Mouse (Mus musculus): ENCODE results near the gene Ahnak. TPM values are rescaled to one million over a fixed set of nuclear protein-coding genes. Genes with fewer than 3 reads are reported as not detected.

Gene Ahnak
- polyA plus RNA-seq, 1 experiment from 2014 or later: 15.1 TPM

GRCm38 (mm10) chr19:9055703-9056355 lies 66.7 kb downstream of the Ahnak start:
- no peak for DNase-seq (ENCODE audit: low spot score)
- no peak overlapping the region for H3K4me3 ChIP-seq
- H3K27me3 ChIP-seq (ENCODE audit: insufficient read depth, poor library complexity, severe bottlenecking): no peaks in the 10 kb centered on the region
- H3K4me1 ChIP-seq: peaks cover 14% of the 10 kb centered on the region
- H3K27ac ChIP-seq: no peak overlapping the region
- H3K36me3 ChIP-seq: no peaks in the 10 kb centered on the region
- 79% methylated on average over 4 of the region's 4 CpGs for WGBS
- no peaks in the 10 kb centered on the region for H3K9me3 ChIP-seq

- H3K36me3 ChIP-seq: no peaks in the 10 kb centered on the region
- peaks cover 17% of the 10 kb centered on the region for H3K4me1 ChIP-seq
- no peak for DNase-seq (ENCODE audit: low spot score)
- no peaks in the 10 kb centered on the region for H3K9me3 ChIP-seq
- no peaks in the 10 kb centered on the region for H3K27me3 ChIP-seq (ENCODE audit: insufficient read depth, poor library complexity, severe bottlenecking)
- no peak overlapping the region for H3K27ac ChIP-seq
- no peak overlapping the region for H3K4me3 ChIP-seq
Observed at GRCm38 (mm10) chr19:9057679-9058078, 68.6 kb downstream of the Ahnak start.

DNA sequence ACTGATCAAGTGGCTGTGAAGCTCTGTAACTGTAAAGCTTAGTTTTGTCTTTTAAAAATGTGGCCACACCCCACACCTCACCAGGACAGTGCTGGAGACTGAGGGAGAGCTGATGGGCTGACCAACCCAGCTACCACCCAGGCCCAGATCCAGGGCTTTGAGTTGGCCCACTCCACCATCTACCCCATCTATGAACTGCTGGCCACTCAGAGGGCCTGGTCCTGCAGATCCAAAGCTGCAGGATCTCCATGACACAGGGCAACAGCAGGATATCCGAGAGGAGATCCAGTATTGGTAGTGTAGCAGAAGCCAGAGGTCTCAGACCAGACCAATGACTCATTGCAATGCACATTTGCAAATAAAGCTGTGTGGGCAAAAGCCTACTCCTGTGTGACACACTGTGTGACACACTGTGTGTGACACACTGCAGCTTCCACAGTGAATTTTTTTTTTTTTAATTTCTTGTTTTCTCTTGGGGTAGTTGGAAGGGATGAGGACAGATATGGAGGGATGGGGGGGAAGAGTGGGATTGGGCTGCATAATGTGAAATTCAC lies 69.3 kb downstream of the Ahnak start:
- Histone ChIP-seq H3K27me3 (ENCODE audit: insufficient read depth, poor library complexity, severe bottlenecking) (no peaks in the 10 kb centered on the region), H3K27ac (no peak overlapping the region), H3K9me3 (no peaks in the 10 kb centered on the region), H3K4me3 (no peak overlapping the region), H3K36me3 (no peaks in the 10 kb centered on the region), H3K4me1 (peaks cover 10% of the 10 kb centered on the region)
- WGBS: 81% methylated on average over 1 of the region's 1 CpGs
- DNase-seq (ENCODE audit: low spot score): no peak

DNA sequence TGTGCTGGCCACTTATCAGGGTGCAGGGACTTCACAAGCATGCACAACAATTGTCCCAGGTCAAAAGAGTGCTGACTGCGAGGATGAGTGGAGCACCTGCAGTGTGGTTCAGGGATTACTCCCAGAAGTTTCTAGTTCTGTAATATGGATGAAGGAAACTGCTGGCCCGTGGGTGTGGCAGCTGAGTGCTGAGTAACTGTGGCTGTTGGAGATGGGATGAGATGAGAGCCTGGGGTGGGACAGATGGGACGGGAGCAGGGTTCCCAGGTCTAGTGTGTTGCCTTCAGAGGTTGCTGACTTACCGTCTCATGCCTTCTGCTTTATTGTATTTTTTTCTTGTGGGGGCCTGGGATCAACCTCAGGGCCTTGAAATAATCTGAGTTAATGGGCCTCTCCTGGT lies 69.9 kb downstream of the Ahnak start:
- 78% methylated on average over 4 of the region's 4 CpGs for WGBS

GRCm38 (mm10) chr19:9059391-9059790 lies 70.3 kb downstream of the Ahnak start:
- no peak for DNase-seq (ENCODE audit: low spot score)
- no peak overlapping the region for H3K4me3 ChIP-seq
- peaks cover 6% of the 10 kb centered on the region; the same call in 1 of the 2 replicates for H3K4me1 ChIP-seq
- H3K9me3 ChIP-seq: no peaks in the 10 kb centered on the region
- no peak overlapping the region for H3K27ac ChIP-seq
- no peaks in the 10 kb centered on the region for H3K27me3 ChIP-seq (ENCODE audit: insufficient read depth, poor library complexity, severe bottlenecking)
- H3K36me3 ChIP-seq: no peaks in the 10 kb centered on the region
- WGBS: 80% methylated on average over 7 of the region's 7 CpGs

More for the DNA sequence above, 69.9 kb downstream of the Ahnak start:
- Histone ChIP-seq H3K27ac (no peak overlapping the region), H3K9me3 (no peaks in the 10 kb centered on the region), H3K36me3 (no peaks in the 10 kb centered on the region), H3K4me1 (peaks cover 6% of the 10 kb centered on the region; the same call in 1 of the 2 replicates), H3K4me3 (no peak overlapping the region), H3K27me3 (ENCODE audit: insufficient read depth, poor library complexity, severe bottlenecking) (no peaks in the 10 kb centered on the region)
- DNase-seq (ENCODE audit: low spot score): no peak

DNA sequence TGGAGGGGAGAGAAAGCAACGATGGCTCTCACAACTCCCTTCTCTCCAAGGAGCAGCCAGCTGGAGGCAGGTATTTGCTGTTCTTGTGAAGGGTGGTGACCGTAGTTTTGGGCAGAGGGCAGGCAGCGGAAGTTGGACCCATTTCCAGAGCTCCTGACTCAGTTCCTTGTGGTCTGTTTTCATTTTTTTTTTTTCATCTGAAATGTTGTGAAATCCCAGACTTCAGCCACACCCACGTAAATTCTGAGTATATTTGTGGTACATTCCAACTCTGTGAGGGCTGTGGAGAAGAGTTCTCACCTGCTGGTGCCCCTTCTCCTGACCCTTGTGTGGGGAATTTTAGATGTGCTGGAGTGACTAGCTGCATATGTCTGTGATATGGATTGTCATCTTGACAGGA lies 71.0 kb downstream of the Ahnak start:
- Histone ChIP-seq H3K36me3 (no peaks in the 10 kb centered on the region), H3K4me1 (peaks cover 6% of the 10 kb centered on the region; the same call in 1 of the 2 replicates), H3K9me3 (no peaks in the 10 kb centered on the region), H3K27ac (no peak overlapping the region), H3K27me3 (ENCODE audit: insufficient read depth, poor library complexity, severe bottlenecking) (no peaks in the 10 kb centered on the region), H3K4me3 (no peak overlapping the region)
- 83% methylated on average over 4 of the region's 4 CpGs for WGBS
- no peak for DNase-seq (ENCODE audit: low spot score)

DNA sequence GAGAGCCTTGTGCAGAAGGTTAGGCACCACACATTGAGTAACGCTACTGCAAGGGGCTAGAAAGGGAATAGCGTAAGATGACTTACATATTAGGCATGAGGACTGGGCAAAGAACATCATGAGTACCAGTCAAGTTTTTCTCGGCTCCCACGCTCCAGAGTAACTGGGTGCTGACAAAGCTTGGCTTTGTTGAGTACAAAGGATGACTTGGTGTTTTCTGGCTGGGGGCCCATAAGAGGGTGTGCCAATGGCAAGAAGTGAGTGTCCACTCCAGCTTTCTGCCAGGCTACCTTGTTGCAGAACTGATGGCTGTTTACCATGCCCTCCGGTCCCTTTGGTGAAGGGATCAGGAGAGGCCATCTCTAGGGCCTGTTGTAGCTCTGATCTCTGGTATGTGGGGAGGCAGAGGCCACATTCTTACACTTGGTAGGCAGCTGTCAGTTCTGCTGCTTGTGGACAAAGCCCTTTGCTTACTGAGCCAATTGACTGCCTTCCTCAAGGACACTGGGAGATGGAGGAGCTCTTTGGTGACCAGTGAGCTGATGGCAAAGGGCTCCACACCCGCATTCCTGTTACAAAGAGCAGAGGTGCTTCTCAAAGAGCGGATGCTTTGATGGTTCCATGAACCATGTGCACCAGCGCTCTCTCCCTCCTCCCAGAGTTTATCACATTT lies 72.3 kb downstream of the Ahnak start:
- Histone ChIP-seq H3K27ac (no peak overlapping the region), H3K27me3 (ENCODE audit: insufficient read depth, poor library complexity, severe bottlenecking) (no peaks in the 10 kb centered on the region), H3K4me1 (peaks cover 6% of the 10 kb centered on the region; the same call in 1 of the 2 replicates), H3K9me3 (no peaks in the 10 kb centered on the region), H3K36me3 (no peaks in the 10 kb centered on the region), H3K4me3 (no peak overlapping the region)
- DNase-seq (ENCODE audit: low spot score): no peak
- WGBS: 83% methylated on average over 8 of the region's 8 CpGs

GRCm38 (mm10) chr19:9062822-9063221 lies 73.7 kb downstream of the Ahnak start:
- H3K4me3 ChIP-seq: no peak overlapping the region
- WGBS: 79% methylated on average over 2 of the region's 2 CpGs

DNA sequence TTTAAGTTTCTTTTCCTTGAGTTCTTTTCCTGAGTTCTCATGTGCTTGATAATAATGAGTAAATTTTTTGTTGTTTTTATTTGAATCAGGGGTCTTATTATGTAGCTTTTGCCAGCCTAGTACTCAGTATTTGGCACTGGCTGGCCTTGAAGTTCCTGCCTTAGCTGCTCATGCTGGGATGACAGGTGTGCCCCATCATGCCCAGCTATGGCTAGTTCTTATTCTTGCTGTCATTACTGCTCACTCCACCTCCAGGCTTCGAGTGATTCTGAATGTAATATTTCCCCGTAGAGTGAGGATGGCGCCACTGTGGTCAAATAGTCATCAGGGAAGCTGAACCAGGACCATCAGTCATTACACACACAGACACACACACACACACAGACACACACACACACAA lies 74.7 kb downstream of the Ahnak start:
- no peak overlapping the region for H3K27ac ChIP-seq
- H3K27me3 ChIP-seq (ENCODE audit: insufficient read depth, poor library complexity, severe bottlenecking): no peaks in the 10 kb centered on the region
- no peak for DNase-seq (ENCODE audit: low spot score)
- H3K36me3 ChIP-seq: no peaks in the 10 kb centered on the region
- no peak overlapping the region for H3K4me3 ChIP-seq
- H3K9me3 ChIP-seq: no peaks in the 10 kb centered on the region
- 86% methylated on average over 3 of the region's 3 CpGs for WGBS
- H3K4me1 ChIP-seq: peaks cover 6% of the 10 kb centered on the region; the same call in 1 of the 2 replicates

More at GRCm38 (mm10) chr19:9062822-9063221, 73.7 kb downstream of the Ahnak start:
- H3K36me3 ChIP-seq: no peaks in the 10 kb centered on the region
- no peaks in the 10 kb centered on the region for H3K9me3 ChIP-seq
- H3K4me1 ChIP-seq: peaks cover 6% of the 10 kb centered on the region; the same call in 1 of the 2 replicates
- DNase-seq (ENCODE audit: low spot score): no peak
- no peak overlapping the region for H3K27ac ChIP-seq
- H3K27me3 ChIP-seq (ENCODE audit: insufficient read depth, poor library complexity, severe bottlenecking): no peaks in the 10 kb centered on the region

- H3K4me1 ChIP-seq: peaks cover 18% of the 10 kb centered on the region
- no peaks in the 10 kb centered on the region for H3K27me3 ChIP-seq (ENCODE audit: insufficient read depth, poor library complexity, severe bottlenecking)
- DNase-seq (ENCODE audit: low spot score): no peak
- H3K27ac ChIP-seq: no peak overlapping the region
- H3K36me3 ChIP-seq: no peaks in the 10 kb centered on the region
- WGBS: 63% methylated on average over 9 of the region's 9 CpGs
- no peak overlapping the region for H3K4me3 ChIP-seq
- H3K9me3 ChIP-seq: no peaks in the 10 kb centered on the region
Observed at GRCm38 (mm10) chr19:9065621-9066561, 76.8 kb downstream of the Ahnak start.

DNA sequence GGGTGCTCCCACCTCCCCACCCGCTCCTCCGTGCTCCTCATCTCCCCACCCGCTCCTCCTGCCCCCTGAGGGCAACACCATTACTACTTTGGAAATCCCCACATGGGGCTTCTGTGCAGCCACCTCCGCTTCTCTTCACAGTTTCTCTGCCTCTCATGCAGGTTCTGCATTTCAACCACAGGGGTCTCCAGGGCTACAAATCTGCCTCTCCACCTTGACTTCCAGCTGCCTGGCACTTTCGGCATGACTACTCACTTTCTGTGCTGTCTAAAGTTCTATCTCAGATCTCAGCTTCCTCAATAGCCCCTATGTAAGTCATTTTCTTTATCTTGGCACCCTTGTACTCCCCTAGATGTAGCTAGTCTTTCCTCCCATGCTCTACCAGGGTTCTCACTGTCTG lies 78.2 kb downstream of the Ahnak start:
- WGBS: 70% methylated on average over 5 of the region's 5 CpGs
- Histone ChIP-seq H3K27ac (no peak overlapping the region), H3K36me3 (no peaks in the 10 kb centered on the region), H3K27me3 (ENCODE audit: insufficient read depth, poor library complexity, severe bottlenecking) (no peaks in the 10 kb centered on the region), H3K4me1 (peaks cover 23% of the 10 kb centered on the region), H3K9me3 (no peaks in the 10 kb centered on the region), H3K4me3 (no peak overlapping the region)
- no peak for DNase-seq (ENCODE audit: low spot score)

DNA sequence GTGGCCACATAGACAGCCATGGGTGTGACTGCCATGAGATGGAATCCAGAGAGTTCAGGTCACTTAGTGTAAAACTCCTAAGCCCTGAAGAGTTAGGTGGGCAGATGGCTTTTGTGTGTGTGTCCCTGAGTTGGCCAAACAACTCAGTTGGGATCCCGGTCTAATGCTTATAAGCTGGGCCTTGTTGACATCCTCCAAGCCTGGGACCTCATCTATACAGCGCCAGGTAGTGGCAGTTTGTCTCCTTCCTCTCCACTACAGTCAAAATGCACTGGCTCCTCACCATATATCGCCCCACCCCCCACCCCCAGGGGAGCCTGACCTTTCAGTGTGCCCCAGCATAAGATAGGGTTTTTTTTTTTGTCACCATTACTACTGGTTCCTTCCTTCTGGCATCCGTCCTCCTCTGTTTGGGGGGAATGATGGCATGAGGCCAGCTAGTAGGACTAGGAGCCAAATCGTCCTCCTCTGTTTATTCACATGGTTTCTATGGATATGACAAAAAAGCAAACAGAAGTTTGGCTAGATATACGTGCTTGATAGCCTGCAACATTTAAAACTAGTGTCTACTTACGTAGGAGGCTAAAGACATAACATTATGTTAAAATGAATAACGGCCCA lies 80.7 kb downstream of the Ahnak start:
- H3K4me3 ChIP-seq: no peak overlapping the region
- no peaks in the 10 kb centered on the region for H3K36me3 ChIP-seq
- DNase-seq (ENCODE audit: low spot score): no peak
- 70% methylated on average over 8 of the region's 8 CpGs for WGBS
- H3K27ac ChIP-seq: no peak overlapping the region
- H3K9me3 ChIP-seq: no peaks in the 10 kb centered on the region
- H3K27me3 ChIP-seq (ENCODE audit: insufficient read depth, poor library complexity, severe bottlenecking): no peaks in the 10 kb centered on the region
- H3K4me1 ChIP-seq: peaks cover 36% of the 10 kb centered on the region
